Mouse (Mus musculus) cerebellum, adult 2 months (tissue): Measurements from ENCODE around the gene Apobec2.

ENCODE experiments used
- CTCF ChIP-seq: fragments of 200-500 bp; IDR thresholded peaks from 2 replicates; pipeline ENCODE4 v1.5.1; 2011; ENCODE audit warnings: low read depth, mild to moderate bottlenecking, control low read depth, low read length, moderate library complexity, borderline replicate concordance; ENCODE audit not compliant: insufficient read depth
- POLR2A ChIP-seq: fragments of 200-500 bp; IDR thresholded peaks from 2 replicates; pipeline ENCODE4 v1.6.1; 2011; ENCODE audit warnings: low read length, control low read depth, borderline replicate concordance; ENCODE audit not compliant: insufficient read depth

DNA sequence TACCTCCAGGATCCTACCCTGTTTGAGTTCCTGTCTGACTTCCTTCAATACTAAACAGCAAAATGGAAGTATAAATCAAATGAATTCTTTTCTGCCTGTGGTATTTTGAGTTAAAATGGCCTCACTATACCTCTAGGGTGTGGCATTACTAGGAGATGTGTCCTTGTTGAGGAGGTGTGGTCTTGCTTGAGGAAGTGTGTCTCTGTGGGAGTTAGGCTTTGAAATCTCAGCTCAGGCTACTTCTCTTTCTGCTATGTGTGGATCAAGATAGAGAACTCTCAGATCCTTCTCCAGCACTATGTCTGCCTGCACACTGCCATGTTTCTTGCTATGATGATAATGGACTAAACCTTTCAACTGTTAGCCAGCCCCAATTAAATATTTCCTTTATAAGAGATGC lies 53.7 kb downstream of the Apobec2 start:
- TF ChIP-seq POLR2A (no peak), CTCF (no peak)
